Mouse (Mus musculus) intestine, postnatal 0 days (tissue): ENCODE measurements around the gene Zranb3. TPM values are rescaled to one million over a fixed set of nuclear protein-coding genes. Genes with fewer than 3 reads are reported as not detected.
A peak's percentile ranks its signal among the peaks of the same experiment; 100 is the strongest.

Experiments used
- ATAC-seq: fragments of 200-750 bp; cut with Nextera tagmentation; 2 replicates; pipeline ENCODE4 v1.8.0; 2017; ENCODE audit warnings: mild to moderate bottlenecking, moderate TSS enrichment, moderate library complexity
- H3K27ac ChIP-seq: fragments of 300-500 bp; sonication (generic); 2 replicates; pipeline ENCODE4 v1.5.1; 2014; ENCODE audit warnings: mild to moderate bottlenecking, low read depth, low read length, moderate library complexity
- H3K27me3 ChIP-seq: fragments of 300-500 bp; sonication (generic); replicated peaks from 2 replicates; pipeline ENCODE4 v1.6.1; 2014; ENCODE audit warnings: low read length, mixed read lengths; ENCODE audit not compliant: control insufficient read depth, insufficient read depth
- H3K36me3 ChIP-seq: fragments of 300-500 bp; sonication (generic); 2 replicates; pipeline ENCODE4 v1.6.1; 2014; ENCODE audit warnings: mild to moderate bottlenecking, moderate library complexity; ENCODE audit not compliant: control insufficient read depth, insufficient read depth
- H3K4me1 ChIP-seq: fragments of 300-500 bp; sonication (generic); replicated peaks from 2 replicates; pipeline ENCODE4 v1.6.1; 2014; ENCODE audit warnings: antibody characterized with exemption, low read length, mixed read lengths; ENCODE audit not compliant: control insufficient read depth, insufficient read depth
- H3K4me2 ChIP-seq: fragments of 300-500 bp; sonication (generic); replicated peaks from 2 replicates; pipeline ENCODE4 v1.6.1; 2014; ENCODE audit warnings: low read depth, mild to moderate bottlenecking, moderate library complexity
- H3K4me3 ChIP-seq: fragments of 300-500 bp; sonication (generic); 2 replicates; pipeline ENCODE4 v1.5.1; 2014; ENCODE audit warnings: low read depth, low read length
- H3K9ac ChIP-seq: fragments of 300-500 bp; sonication (generic); 2 replicates; pipeline ENCODE4 v1.6.1; 2014; ENCODE audit warnings: mild to moderate bottlenecking, low read depth, low read length
- H3K9me3 ChIP-seq: fragments of 300-500 bp; sonication (generic); 2 replicates; pipeline ENCODE4 v1.6.1; 2016; ENCODE audit warnings: mixed run types; ENCODE audit not compliant: control insufficient read depth
- CTCF ChIP-seq: sonication (generic); IDR thresholded peaks from 2 replicates; pipeline ENCODE4 v1.5.1; 2016; ENCODE audit warnings: low read depth, mild to moderate bottlenecking, control low read depth, antibody characterized with exemption, moderate library complexity
- whole genome bisulfite sequencing: fragments of 180-500 bp; shearing (Covaris S2); extraction: QIAGEN DNeasy Blood & Tissue Kit; methylation state at CpG from one replicate; pipeline ENCODE4 v1.1.7; 2014; 5-methylcytosine and 5-hydroxymethylcytosine counted together
- polyA plus RNA-seq: library from polyadenylated mRNA; unstranded; fragments of >200 nt; fragmentation: Nextera tagmentation; extraction: Ambion mirVana; gene quantifications from 2 replicates; pipeline ENCODE4 v1.2.1, GENCODE M21; 2015

Zranb3 gene
- polyA plus RNA-seq, 1 experiment from 2014 or later = 1.4 TPM

DNA sequence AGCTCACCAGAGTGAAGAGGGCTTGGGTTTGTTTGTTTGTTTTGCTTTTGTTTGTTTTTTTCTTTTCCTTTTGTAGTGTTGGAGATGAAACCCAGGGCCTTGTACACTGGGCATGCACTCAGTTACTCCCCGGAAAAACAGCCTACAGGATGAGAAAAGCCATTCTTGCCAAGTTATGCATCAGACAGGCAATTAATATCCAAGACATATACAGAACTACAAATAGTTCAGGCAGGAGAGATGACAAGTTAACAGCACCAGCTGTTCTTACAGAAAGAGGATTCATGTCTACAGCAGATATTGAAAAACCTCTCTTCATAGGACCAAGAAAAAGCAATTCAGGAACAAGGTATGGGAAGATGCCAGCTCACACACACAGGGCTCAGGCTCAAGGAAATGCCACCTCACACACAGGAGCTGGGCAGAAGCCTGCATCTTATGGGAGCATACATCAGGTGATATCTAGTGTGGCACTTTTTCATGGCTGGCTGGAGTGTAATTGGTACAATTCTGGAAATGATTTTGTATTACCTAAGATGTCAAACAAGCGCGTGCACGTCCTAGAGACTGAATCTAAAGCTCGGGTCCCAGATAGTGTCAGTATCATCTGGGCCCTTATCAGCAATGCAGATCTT is 156.1 kb downstream of the Zranb3 start:
- no peak for TF ChIP-seq CTCF
- no peak for ATAC-seq
- H3K27me3 ChIP-seq = no peaks in the 10 kb centered on the region
- WGBS = 79% methylated on average over 5 of the region's 5 CpGs
- H3K9ac ChIP-seq = no peak overlapping the region
- peaks cover 5% of the 10 kb centered on the region; the same call in 1 of the 2 replicates for H3K4me1 ChIP-seq
- H3K4me2 ChIP-seq = no peak overlapping the region
- H3K27ac ChIP-seq = no peak overlapping the region
- peaks cover 11% of the 10 kb centered on the region; the same call in 1 of the 2 replicates for H3K36me3 ChIP-seq
- no peaks in the 10 kb centered on the region for H3K9me3 ChIP-seq
- no peak overlapping the region for H3K4me3 ChIP-seq

DNA sequence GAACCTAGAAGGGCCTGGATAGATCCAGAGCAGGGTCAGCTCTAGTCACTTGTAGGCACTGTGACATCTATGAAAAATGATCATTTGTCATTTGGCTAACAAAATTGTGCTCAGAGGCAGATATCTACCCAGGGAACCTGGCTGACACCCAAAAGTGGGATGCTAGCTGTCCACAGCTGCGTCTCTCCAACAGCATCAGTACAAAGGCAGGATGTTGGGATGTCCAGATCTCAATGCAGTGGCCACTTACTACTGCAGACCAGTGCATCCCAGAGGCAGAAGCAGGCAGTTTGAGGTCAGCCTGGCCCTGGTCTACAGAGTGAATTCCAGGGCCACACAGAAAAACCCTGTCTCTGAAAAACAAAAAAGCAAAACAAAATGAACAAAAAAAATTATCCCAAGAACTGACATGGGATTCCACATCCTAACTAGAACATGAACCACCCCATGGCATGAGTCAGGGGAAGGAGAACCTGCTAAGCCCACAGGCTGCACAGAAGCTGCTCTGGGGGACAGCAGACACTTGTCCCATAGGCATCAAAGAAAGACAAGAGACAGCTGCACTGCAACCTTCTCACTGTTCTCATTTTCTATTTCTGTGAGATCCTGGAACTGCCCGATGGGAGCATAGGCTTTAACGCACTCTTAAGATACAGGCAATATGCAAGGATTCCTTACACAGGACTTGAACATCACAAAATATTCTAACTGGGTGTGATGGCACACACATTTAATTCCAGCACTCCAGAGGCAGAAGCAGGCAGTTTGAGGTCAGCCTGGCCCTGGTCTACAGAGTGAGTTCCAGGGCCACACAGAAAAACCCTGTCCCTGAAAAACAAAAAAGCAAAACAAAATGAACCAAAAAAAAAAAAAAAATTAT is 156.9 kb downstream of the Zranb3 start:
- H3K4me3 ChIP-seq = no peak overlapping the region
- H3K4me1 ChIP-seq = peaks cover 5% of the 10 kb centered on the region; the same call in 1 of the 2 replicates
- no peak overlapping the region for H3K4me2 ChIP-seq
- no peaks in the 10 kb centered on the region for H3K27me3 ChIP-seq
- no peak for ATAC-seq
- H3K27ac ChIP-seq = no peak overlapping the region
- no peaks in the 10 kb centered on the region for H3K9me3 ChIP-seq
- peaks cover 17% of the 10 kb centered on the region; the same call in 1 of the 2 replicates for H3K36me3 ChIP-seq
- WGBS = 76% methylated on average over 3 of the region's 3 CpGs
- H3K9ac ChIP-seq = no peak overlapping the region
- TF ChIP-seq CTCF = no peak

DNA sequence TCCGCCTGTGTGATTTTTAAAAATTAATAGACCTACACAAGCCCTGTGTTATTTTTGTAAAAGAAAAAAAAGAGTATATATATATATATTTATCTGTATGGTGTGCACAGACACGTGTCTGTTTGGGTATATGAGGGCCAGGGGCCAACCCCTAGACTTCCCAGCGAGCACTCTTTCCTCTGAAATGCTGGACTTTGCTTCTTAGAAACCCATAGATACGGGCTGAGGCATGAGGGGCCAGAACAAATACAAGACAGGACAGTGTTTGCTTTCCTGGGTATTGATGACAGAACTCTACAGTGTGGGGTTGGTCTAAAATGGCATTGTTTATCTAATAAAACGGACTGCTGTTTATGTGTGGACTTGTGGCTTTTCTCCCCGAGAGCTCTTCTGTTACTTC is 159.3 kb downstream of the Zranb3 start:
- Histone ChIP-seq H3K4me1 (peaks cover 5% of the 10 kb centered on the region; the same call in 1 of the 2 replicates), H3K9me3 (no peaks in the 10 kb centered on the region), H3K36me3 (peaks cover 42% of the 10 kb centered on the region), H3K27ac (no peak overlapping the region), H3K27me3 (no peaks in the 10 kb centered on the region), H3K4me2 (no peak overlapping the region), H3K9ac (no peak overlapping the region), H3K4me3 (no peak overlapping the region)
- peak; percentile 54; the same call in 1 of the 2 replicates for ATAC-seq
- no peak for TF ChIP-seq CTCF
- WGBS = 30% methylated on average over 6 of the region's 6 CpGs

DNA sequence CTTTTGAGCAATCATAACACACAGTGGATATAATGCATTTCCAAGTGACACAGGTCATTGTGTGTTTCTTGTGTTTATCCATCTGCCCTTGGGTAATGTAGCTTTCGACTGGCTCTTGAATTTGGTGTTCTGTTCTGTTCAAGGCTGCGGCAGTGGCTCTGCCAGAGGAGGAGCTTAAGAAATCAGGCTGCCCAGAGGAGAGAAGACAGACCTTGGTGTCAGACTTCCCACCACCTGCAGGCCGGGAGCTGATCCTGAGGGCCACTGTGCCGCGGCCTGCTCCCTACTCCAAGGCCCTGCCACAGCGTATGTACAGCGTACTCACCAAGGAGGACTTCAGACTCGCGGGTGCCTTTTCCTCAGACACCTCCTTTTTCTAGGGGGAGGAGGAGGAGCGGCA is 160.6 kb downstream of the Zranb3 start:
- TF ChIP-seq CTCF = no peak

DNA sequence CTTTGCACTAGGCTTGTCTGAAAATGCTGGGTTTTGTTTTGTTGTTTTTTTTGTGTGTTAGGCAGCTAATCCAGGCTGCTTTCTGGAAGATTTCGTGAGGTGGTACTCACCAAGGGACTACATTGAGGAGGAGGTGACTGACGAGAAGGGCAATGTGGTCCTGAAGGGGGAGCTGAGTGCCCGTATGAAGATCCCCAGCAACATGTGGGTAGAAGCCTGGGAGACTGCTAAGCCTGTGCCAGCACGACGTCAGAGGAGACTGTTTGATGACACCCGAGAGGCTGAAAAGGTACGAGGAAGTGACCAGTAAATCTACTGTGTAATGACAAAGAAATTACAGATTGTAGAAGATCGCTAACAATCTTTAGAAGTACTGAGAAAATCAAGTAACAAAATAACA is 165.6 kb downstream of the Zranb3 start:
- Histone ChIP-seq H3K27me3 (no peaks in the 10 kb centered on the region), H3K36me3 (peaks cover 71% of the 10 kb centered on the region), H3K27ac (no peak overlapping the region), H3K9me3 (no peaks in the 10 kb centered on the region), H3K4me2 (no peak overlapping the region), H3K9ac (no peak overlapping the region), H3K4me3 (no peak overlapping the region), H3K4me1 (no peaks in the 10 kb centered on the region)
- TF ChIP-seq CTCF = peak; percentile 17; the same call in 1 of the 2 replicates
- ATAC-seq = no peak
- WGBS = 82% methylated on average over 8 of the region's 8 CpGs

More for the DNA sequence above, 160.6 kb downstream of the Zranb3 start:
- WGBS = 77% methylated on average over 10 of the region's 10 CpGs
- Histone ChIP-seq H3K9me3 (no peaks in the 10 kb centered on the region), H3K9ac (no peak overlapping the region), H3K27me3 (no peaks in the 10 kb centered on the region), H3K27ac (no peak overlapping the region), H3K4me1 (peaks cover 5% of the 10 kb centered on the region; the same call in 1 of the 2 replicates), H3K4me2 (no peak overlapping the region), H3K36me3 (peaks cover 54% of the 10 kb centered on the region), H3K4me3 (no peak overlapping the region)
- ATAC-seq = no peak

DNA sequence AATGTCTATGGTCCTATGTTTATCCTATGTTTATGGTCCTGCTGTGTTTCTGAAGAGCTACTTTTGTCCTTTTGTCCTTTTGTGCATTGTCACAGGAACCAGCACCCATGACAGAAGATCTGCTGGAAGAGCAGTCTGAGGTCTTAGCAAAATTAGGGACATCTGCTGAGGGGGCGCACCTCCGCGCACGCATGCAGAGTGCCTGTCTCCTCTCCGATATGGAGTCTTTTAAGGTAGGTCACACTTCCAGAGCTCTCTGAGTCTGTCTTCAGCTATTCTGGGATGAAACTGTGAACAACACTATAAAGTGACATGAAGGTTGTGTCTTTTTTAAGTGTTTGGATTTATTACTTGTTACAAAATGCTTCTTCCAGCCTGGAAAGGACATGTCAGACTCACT is 168.5 kb downstream of the Zranb3 start:
- H3K27ac ChIP-seq = no peak overlapping the region
- no peak for ATAC-seq

More for the DNA sequence above, 168.5 kb downstream of the Zranb3 start:
- no peak for TF ChIP-seq CTCF
- Histone ChIP-seq H3K4me3 (no peak overlapping the region), H3K27me3 (no peaks in the 10 kb centered on the region), H3K36me3 (peaks cover 63% of the 10 kb centered on the region), H3K4me2 (no peak overlapping the region), H3K9ac (no peak overlapping the region), H3K4me1 (no peaks in the 10 kb centered on the region), H3K9me3 (no peaks in the 10 kb centered on the region)
- whole genome bisulfite sequencing = 100% methylated on average over 5 of the region's 5 CpGs
